Mouse (Mus musculus) lung, adult 2 months (tissue): ENCODE measurements around the gene Cacng1.

ENCODE experiments used
- CTCF ChIP-seq: fragments of 200-500 bp; IDR thresholded peaks from 2 replicates; pipeline ENCODE4 v1.5.1; 2011; ENCODE audit warnings: mild to moderate bottlenecking, low read length, control low read depth; ENCODE audit not compliant: insufficient read depth
- POLR2A ChIP-seq: fragments of 200-500 bp; IDR thresholded peaks from 2 replicates; pipeline ENCODE4 v1.6.1; 2011; ENCODE audit warnings: low read depth, mild to moderate bottlenecking, control low read depth, low read length, borderline replicate concordance; ENCODE audit errors: extremely low read depth

DNA sequence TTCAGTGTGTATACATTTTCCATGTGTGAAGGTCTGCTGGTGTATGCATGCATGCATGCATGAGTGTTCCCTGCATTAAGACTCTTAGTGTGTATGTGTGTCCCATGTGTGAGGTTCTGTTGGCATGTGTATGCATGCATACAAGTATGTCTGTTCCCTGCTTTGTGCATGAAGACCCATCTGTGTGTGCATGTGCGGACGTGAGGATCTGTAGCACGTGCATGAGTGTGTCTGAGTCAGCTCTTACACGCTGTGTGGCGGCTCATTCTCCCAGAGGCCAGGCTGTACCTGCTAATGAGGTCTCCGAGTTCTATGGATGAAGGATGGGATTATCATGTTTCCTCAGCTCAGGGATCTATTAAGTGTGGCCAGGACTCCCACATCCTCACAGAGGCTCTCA is 11.3 kb downstream of the Cacng1 start:
- TF ChIP-seq CTCF (no peak), POLR2A (no peak)
